Comparison of ENCODE assay signal across 8 mouse cellular contexts in genomic region chr12:111813111-111813765, GRCm38 (mm10). TPM values are rescaled to one million over a fixed set of nuclear protein-coding genes. Genes with fewer than 3 reads are reported as not detected.
DNase-seq lines count a peak whose midpoint lies in the region; ATAC-seq and TF ChIP-seq lines count a peak whose summit lies in the region.

No protein-coding gene starts in this region.

- H3K36me3 ChIP-seq in heart, adult 2 months (ENCODE audit: control insufficient read depth, insufficient read depth, low read length) = no peaks in the 10 kb centered on the region
- H3K36me3 ChIP-seq in ES-Bruce4 (ENCODE audit: control insufficient read depth, insufficient read depth, low read length, poor library complexity, severe bottlenecking) = no peaks in the 10 kb centered on the region
- peaks cover 1% of the 10 kb centered on the region; the same call in 1 of the 2 replicates for H3K36me3 ChIP-seq in hindbrain, embryonic 16.5 days (ENCODE audit: control insufficient read depth, insufficient read depth, low read length)
- H3K36me3 ChIP-seq in megakaryocyte, embryonic 14.5 days (replicated peaks; ENCODE audit: low read length) = peaks cover 42% of the 10 kb centered on the region

- H3K27ac ChIP-seq in heart, adult 2 months = peak overlapping the region; percentile 18
- no peak overlapping the region for H3K27ac ChIP-seq in ES-Bruce4 (ENCODE audit: insufficient read depth, low read length)
- H3K27ac ChIP-seq in hindbrain, embryonic 16.5 days (ENCODE audit: low read depth, low read length) = no peak overlapping the region

- no peaks in the 10 kb centered on the region for H3K79me2 ChIP-seq in heart, adult 2 months (replicated peaks; ENCODE audit: control insufficient read depth, insufficient read depth, low read length)

- no peak for TF ChIP-seq CTCF in heart, adult 2 months (IDR thresholded peaks at IDR 0.05)
- no peak for TF ChIP-seq CTCF in ES-Bruce4 (IDR thresholded peaks at IDR 0.05; ENCODE audit: low read depth, low read length)

- H3K9me3 ChIP-seq in ES-Bruce4 (replicated peaks; ENCODE audit: control insufficient read depth, insufficient read depth, low read length, poor library complexity, severe bottlenecking) = no peaks in the 10 kb centered on the region
- no peaks in the 10 kb centered on the region for H3K9me3 ChIP-seq in hindbrain, embryonic 16.5 days (ENCODE audit: control insufficient read depth, low read length)
- no peaks in the 10 kb centered on the region for H3K9me3 ChIP-seq in megakaryocyte, embryonic 14.5 days

- TF ChIP-seq POLR2A in heart, adult 2 months (IDR thresholded peaks at IDR 0.05; ENCODE audit: insufficient read depth, low read depth, low read length) = no peak
- TF ChIP-seq POLR2A in ES-Bruce4 (IDR thresholded peaks at IDR 0.05; ENCODE audit: insufficient read depth, low read length) = no peak

- peak in 1 of 2 experiments; percentile 34 for DNase-seq in heart, adult 2 months
- DNase-seq in heart, postnatal 4 days = no peak
- peak; percentile 23 for DNase-seq in embryo, embryonic 10.5 days (ENCODE audit: low spot score)
- DNase-seq in T-cell, adult 2 months (ENCODE audit: low spot score) = no peak
- no peak for DNase-seq in thymus, postnatal 14 days

- 5% methylated on average over 27 of the region's 27 CpGs for WGBS in heart, adult 2 months
- 5% methylated on average over 27 of the region's 27 CpGs for WGBS in hindbrain, embryonic 16.5 days

- H3K27me3 ChIP-seq in heart, adult 2 months (ENCODE audit: control insufficient read depth, insufficient read depth, low read length) = no peaks in the 10 kb centered on the region
- no peaks in the 10 kb centered on the region for H3K27me3 ChIP-seq in ES-Bruce4 (ENCODE audit: control insufficient read depth, insufficient read depth, low read length, poor library complexity, severe bottlenecking)
- H3K27me3 ChIP-seq in hindbrain, embryonic 16.5 days (replicated peaks; ENCODE audit: control insufficient read depth, insufficient read depth, low read length) = no peaks in the 10 kb centered on the region
- no peaks in the 10 kb centered on the region for H3K27me3 ChIP-seq in megakaryocyte, embryonic 14.5 days (replicated peaks)

- peak overlapping the region; percentile 60 for H3K4me3 ChIP-seq in heart, adult 2 months
- H3K4me3 ChIP-seq in ES-Bruce4 (ENCODE audit: low read depth, low read length) = peak overlapping the region; percentile 92
- H3K4me3 ChIP-seq in hindbrain, embryonic 16.5 days (ENCODE audit: low read length) = peak overlapping the region; percentile 53
- peak overlapping the region; percentile 96 for H3K4me3 ChIP-seq in megakaryocyte, embryonic 14.5 days (replicated peaks)

- peak overlapping the region; percentile 59 for H3K9ac ChIP-seq in heart, adult 2 months (ENCODE audit: low read depth, low read length)
- H3K9ac ChIP-seq in ES-Bruce4 (ENCODE audit: low read depth, poor library complexity, severe bottlenecking) = peak overlapping the region; percentile 67
- H3K9ac ChIP-seq in hindbrain, embryonic 16.5 days (ENCODE audit: low read depth, low read length) = peak overlapping the region; percentile 39

- no peak for TF ChIP-seq EP300 in heart, adult 2 months (IDR thresholded peaks at IDR 0.05; ENCODE audit: insufficient read depth, low read depth, low read length)
- TF ChIP-seq EP300 in ES-Bruce4 (IDR thresholded peaks at IDR 0.05; ENCODE audit: insufficient read depth, low read depth, low read length) = no peak

- H3K4me1 ChIP-seq in heart, adult 2 months (ENCODE audit: control insufficient read depth, insufficient read depth, low read length) = peaks cover 9% of the 10 kb centered on the region
- H3K4me1 ChIP-seq in ES-Bruce4 (ENCODE audit: control insufficient read depth, insufficient read depth, low read length) = no peaks in the 10 kb centered on the region
- H3K4me1 ChIP-seq in hindbrain, embryonic 16.5 days (ENCODE audit: control insufficient read depth, insufficient read depth, low read depth, low read length) = peaks cover 26% of the 10 kb centered on the region
- peaks cover 87% of the 10 kb centered on the region for H3K4me1 ChIP-seq in megakaryocyte, embryonic 14.5 days

- H3K4me2 ChIP-seq in hindbrain, embryonic 16.5 days (ENCODE audit: low read length) = peak overlapping the region; percentile 64

- no peak for ATAC-seq in hindbrain, embryonic 16.5 days

- intact Hi-C loops in heart, adult 2 months (cut with DNase I) = loop anchor here (5.0 kb wide), 1 partner anchor 71 kb away; no protein-coding TSS in a partner anchor

RNA-seq across cellular contexts. Expression of gene Xrcc3, which starts 0.4 kb away (rescaled TPM):
- 1 to 10 TPM; 1.4 to 1.8 TPM for total RNA-seq in heart, adult 2 months (2021)
- 2.1 and 2.8 TPM in 2 replicates for polyA plus RNA-seq in heart, adult 2 months (2012; rRNA removed)
- 1 to 10 TPM; 4.8 to 5.5 TPM for total RNA-seq in heart, postnatal 4 days (2021)
- polyA plus RNA-seq in ES-Bruce4 (2011; ENCODE audit: insufficient read depth, insufficient read length, low read depth, missing spikeins) = 13.9 and 14.3 TPM in 2 replicates
- polyA plus RNA-seq in hindbrain, embryonic 16.5 days (2015; fragmentation: Nextera tagmentation; extraction: Ambion mirVana) = 3.3 and 4.2 TPM in 2 replicates
- polyA plus RNA-seq in megakaryocyte, embryonic 14.5 days (2012; ENCODE audit: insufficient read depth, low replicate concordance) = 2.2 and 3.2 TPM in 2 replicates

RNA-seq across cellular contexts. Expression of gene Zfyve21, which starts 0.7 kb away (rescaled TPM):
- total RNA-seq in heart, adult 2 months (2021) = 10 to 100 TPM; 65.1 to 74.8 TPM
- polyA plus RNA-seq in heart, adult 2 months (2012; rRNA removed) = 71.9 and 89.6 TPM in 2 replicates
- total RNA-seq in heart, postnatal 4 days (2021) = 10 to 100 TPM; 36.2 to 38.7 TPM
- polyA plus RNA-seq in ES-Bruce4 (2011; ENCODE audit: insufficient read depth, insufficient read length, low read depth, missing spikeins) = 36.0 and 37.0 TPM in 2 replicates
- 44.7 and 46.9 TPM in 2 replicates for polyA plus RNA-seq in hindbrain, embryonic 16.5 days (2015; fragmentation: Nextera tagmentation; extraction: Ambion mirVana)
- polyA plus RNA-seq in megakaryocyte, embryonic 14.5 days (2012; ENCODE audit: insufficient read depth, low replicate concordance) = 15.3 and 16.7 TPM in 2 replicates

RNA-seq across cellular contexts. Expression of gene Klc1, which starts 54.6 kb away (rescaled TPM):
- total RNA-seq in heart, adult 2 months (2021) = 10 to 100 TPM; 83.8 to 83.9 TPM
- polyA plus RNA-seq in heart, adult 2 months (2012; rRNA removed) = 80.8 and 105 TPM in 2 replicates
- 100 to 1,000 TPM; 159 to 169 TPM for total RNA-seq in heart, postnatal 4 days (2021)
- polyA plus RNA-seq in ES-Bruce4 (2011; ENCODE audit: insufficient read depth, insufficient read length, low read depth, missing spikeins) = 92.2 and 92.5 TPM in 2 replicates
- 630 and 654 TPM in 2 replicates for polyA plus RNA-seq in hindbrain, embryonic 16.5 days (2015; fragmentation: Nextera tagmentation; extraction: Ambion mirVana)
- 21.5 and 66.3 TPM in 2 replicates for polyA plus RNA-seq in megakaryocyte, embryonic 14.5 days (2012; ENCODE audit: insufficient read depth, low replicate concordance)
